Mouse (Mus musculus) liver, embryonic 14.5 days (tissue): ENCODE data around the gene Trank1. TPM values are rescaled to one million over a fixed set of nuclear protein-coding genes. Genes with fewer than 3 reads are reported as not detected.

Experiments
- ATAC-seq: fragments of 200-750 bp; cut with Nextera tagmentation; 2 replicates; pipeline ENCODE4 v1.8.0; 2017; ENCODE audit warnings: moderate number of reproducible peaks, mild to moderate bottlenecking, moderate library complexity; ENCODE audit not compliant: insufficient read depth
- DNase-seq, 3 experiments: peaks; one replicate each; pipeline ENCODE4 v3.0.0-alpha.2; 2012 to 2013; ENCODE audit warnings: low read depth in 3 of 3, low spot score in 3 of 3
- H3K27ac ChIP-seq: fragments of 300-500 bp; sonication (generic); 2 replicates; pipeline ENCODE4 v1.5.1; 2014; ENCODE audit warnings: moderate library complexity, mild to moderate bottlenecking, control low read depth, inconsistent platforms
- H3K27me3 ChIP-seq: fragments of 300-500 bp; sonication (generic); 2 replicates; pipeline ENCODE4 v1.6.1; 2014; ENCODE audit warnings: mild to moderate bottlenecking, low read length, moderate library complexity; ENCODE audit not compliant: control insufficient read depth, insufficient read depth
- H3K36me3 ChIP-seq: fragments of 300-500 bp; sonication (generic); replicated peaks from 2 replicates; pipeline ENCODE4 v1.6.1; 2014; ENCODE audit warnings: low read depth; ENCODE audit not compliant: control insufficient read depth, insufficient read depth
- H3K4me1 ChIP-seq, 2 experiments: fragments of 200-500 bp in 1 of 2; fragments of 300-500 bp in 1 of 2; sonication (generic) in 1 of 2; replicated peaks; 2 replicates each; pipeline ENCODE4 v1.6.1; 2012 to 2014; ENCODE audit warnings: antibody characterized with exemption in 1 of 2, inconsistent platforms in 1 of 2, low read length in 1 of 2; ENCODE audit not compliant: control insufficient read depth in 2 of 2, insufficient read depth in 2 of 2
- H3K4me2 ChIP-seq: fragments of 300-500 bp; sonication (generic); 2 replicates; pipeline ENCODE4 v1.6.1; 2014; ENCODE audit warnings: low read depth, mild to moderate bottlenecking, control low read depth, moderate library complexity
- H3K4me3 ChIP-seq, 2 experiments: fragments of 200-500 bp in 1 of 2; fragments of 300-500 bp in 1 of 2; sonication (generic) in 1 of 2; 2 replicates each; pipeline ENCODE4 v1.5.1; 2012 to 2014; ENCODE audit warnings: low read depth in 2 of 2, low read length in 2 of 2, mild to moderate bottlenecking in 2 of 2, control low read depth in 1 of 2, inconsistent platforms in 1 of 2, moderate library complexity in 1 of 2; ENCODE audit not compliant: insufficient read depth in 1 of 2
- H3K9ac ChIP-seq: fragments of 300-500 bp; sonication (generic); replicated peaks from 2 replicates; pipeline ENCODE4 v1.6.1; 2014; ENCODE audit warnings: mild to moderate bottlenecking, control low read depth, moderate library complexity
- H3K9me3 ChIP-seq: fragments of 300-500 bp; sonication (generic); 2 replicates; pipeline ENCODE4 v1.6.1; 2016; ENCODE audit warnings: low read length, mixed read lengths; ENCODE audit not compliant: control insufficient read depth
- CTCF ChIP-seq: IDR thresholded peaks from 2 replicates; pipeline ENCODE4 v1.5.1; 2016; ENCODE audit warnings: antibody characterized with exemption, low read depth, control low read depth
- EP300 ChIP-seq: IDR thresholded peaks from 2 replicates; pipeline ENCODE4 v1.6.1; 2016; ENCODE audit warnings: antibody characterized with exemption, low read depth
- WGBS: fragments of 180-500 bp; shearing (Covaris S2); extraction: QIAGEN DNeasy Blood & Tissue Kit; methylation state at CpG from one replicate; pipeline ENCODE4 v1.1.7; 2014; ENCODE audit not compliant: insufficient replicate concordance; 5-methylcytosine and 5-hydroxymethylcytosine counted together
- polyA plus RNA-seq, 2 experiments: library from polyadenylated mRNA; depleted of rRNA in 1 of 2; stranded (reverse) in 1 of 2; unstranded in 1 of 2; fragments of >200 nt; fragmentation: Nextera tagmentation in 1 of 2; extraction: Ambion mirVana in 1 of 2; gene quantifications; 2 replicates each; pipeline versions ENCODE4 v1.2.1 to v1.2.3; 2012 to 2014

Gene Trank1
- polyA plus RNA-seq, 2 experiments = 0.02 TPM; not detected in 1

DNA sequence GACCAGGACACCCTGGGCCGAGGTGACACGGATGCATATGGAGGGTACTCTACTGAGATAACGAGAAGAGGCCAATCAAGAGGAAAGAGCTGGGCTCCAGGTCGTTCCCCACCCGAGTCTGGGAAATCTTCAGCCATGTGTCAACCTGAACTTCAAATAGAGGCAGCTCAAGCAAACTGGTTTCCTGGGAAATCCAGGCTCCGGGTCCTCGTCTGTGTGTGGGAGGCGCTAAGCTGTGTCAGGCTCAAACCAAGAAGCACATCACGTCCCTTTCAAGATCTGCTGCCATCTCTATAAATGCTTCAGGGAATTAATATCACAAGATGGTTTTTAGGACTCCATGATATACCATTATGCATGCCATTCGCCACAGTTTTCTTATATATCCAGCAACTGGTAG lies 96.9 kb downstream of the Trank1 start:
- no peak overlapping the region for H3K27ac ChIP-seq
- ATAC-seq (no peak), DNase-seq (no peak)
- no peak overlapping the region for H3K9ac ChIP-seq
- no peak overlapping the region for H3K4me3 ChIP-seq
- no peaks in the 10 kb centered on the region for H3K9me3 ChIP-seq
- no peaks in the 10 kb centered on the region for H3K36me3 ChIP-seq
- no peaks in the 10 kb centered on the region for H3K27me3 ChIP-seq
- no peak overlapping the region for H3K4me2 ChIP-seq
- WGBS = 53% methylated on average over 10 of the region's 10 CpGs
- H3K4me1 ChIP-seq = no peaks in the 10 kb centered on the region
- TF ChIP-seq CTCF (no peak), EP300 (no peak)

DNA sequence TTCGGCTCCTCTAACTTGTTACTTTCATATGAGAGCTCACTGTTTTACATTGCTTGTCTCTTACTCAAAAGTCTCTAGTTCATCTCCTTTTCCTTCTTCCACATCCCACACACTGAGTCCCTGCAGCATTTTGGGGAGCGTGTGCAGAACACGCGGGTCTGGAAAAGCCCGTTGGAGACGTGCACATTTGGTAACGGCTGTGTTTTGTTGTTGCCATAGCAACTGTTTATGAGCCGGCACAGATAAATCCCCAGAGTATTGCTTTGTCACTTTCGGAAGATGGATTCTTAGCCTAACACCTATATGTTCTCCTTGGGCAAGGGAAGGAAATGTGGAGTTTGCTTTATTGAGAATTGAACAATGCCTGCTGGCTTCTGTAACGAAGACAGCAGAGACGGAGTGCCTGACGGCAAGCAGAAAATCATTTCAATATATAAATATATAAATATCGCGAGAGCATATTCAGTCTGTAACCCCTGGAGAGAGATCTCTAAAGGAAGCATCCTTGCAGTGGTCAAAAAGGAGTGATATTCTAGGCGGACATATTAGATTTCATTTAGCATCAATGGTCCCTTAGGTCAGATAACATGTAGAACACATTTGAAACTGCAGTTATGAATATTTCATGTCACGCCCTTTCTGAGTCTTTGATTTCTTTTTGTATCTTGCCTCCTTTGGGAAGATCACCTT lies 101.1 kb downstream of the Trank1 start:
- no peaks in the 10 kb centered on the region for H3K9me3 ChIP-seq
- no peak overlapping the region for H3K27ac ChIP-seq
- no peak for DNase-seq
- no peak overlapping the region for H3K4me3 ChIP-seq
- WGBS = 76% methylated on average over 16 of the region's 16 CpGs
- no peak overlapping the region for H3K9ac ChIP-seq
- no peak for ATAC-seq
- no peaks in the 10 kb centered on the region for H3K36me3 ChIP-seq
- no peak overlapping the region for H3K4me2 ChIP-seq
- no peaks in the 10 kb centered on the region for H3K4me1 ChIP-seq
- TF ChIP-seq CTCF (no peak), EP300 (no peak)
- H3K27me3 ChIP-seq = no peaks in the 10 kb centered on the region

DNA sequence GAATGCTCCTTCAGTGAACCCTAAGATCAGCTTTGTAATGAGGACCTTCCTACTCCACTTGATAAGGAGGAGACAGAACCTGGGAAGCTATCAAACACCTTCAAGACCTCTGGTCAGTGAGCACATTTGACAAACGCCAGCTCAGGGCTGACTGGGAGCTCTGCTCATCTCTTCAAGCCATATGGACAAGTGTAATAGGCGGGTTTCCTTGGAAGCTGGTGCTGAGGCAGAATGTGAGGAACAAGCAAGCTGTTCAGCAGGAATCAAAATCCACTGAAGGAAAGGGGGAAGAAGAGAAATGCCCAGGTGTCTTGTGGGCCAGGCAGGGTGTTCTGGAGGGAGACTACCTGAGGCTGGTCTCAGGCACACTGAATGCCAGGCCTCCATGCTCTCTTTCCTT lies 110.3 kb downstream of the Trank1 start:
- H3K4me2 ChIP-seq = no peak overlapping the region
- TF ChIP-seq EP300 (no peak), CTCF (no peak)
- no peak overlapping the region for H3K27ac ChIP-seq
- H3K4me3 ChIP-seq = no peak overlapping the region
- no peaks in the 10 kb centered on the region for H3K36me3 ChIP-seq
- H3K4me1 ChIP-seq = no peaks in the 10 kb centered on the region
- WGBS = 37% methylated on average over 2 of the region's 2 CpGs
- DNase-seq (no peak), ATAC-seq (no peak)
- no peaks in the 10 kb centered on the region for H3K27me3 ChIP-seq
- H3K9me3 ChIP-seq = no peaks in the 10 kb centered on the region
- no peak overlapping the region for H3K9ac ChIP-seq

DNA sequence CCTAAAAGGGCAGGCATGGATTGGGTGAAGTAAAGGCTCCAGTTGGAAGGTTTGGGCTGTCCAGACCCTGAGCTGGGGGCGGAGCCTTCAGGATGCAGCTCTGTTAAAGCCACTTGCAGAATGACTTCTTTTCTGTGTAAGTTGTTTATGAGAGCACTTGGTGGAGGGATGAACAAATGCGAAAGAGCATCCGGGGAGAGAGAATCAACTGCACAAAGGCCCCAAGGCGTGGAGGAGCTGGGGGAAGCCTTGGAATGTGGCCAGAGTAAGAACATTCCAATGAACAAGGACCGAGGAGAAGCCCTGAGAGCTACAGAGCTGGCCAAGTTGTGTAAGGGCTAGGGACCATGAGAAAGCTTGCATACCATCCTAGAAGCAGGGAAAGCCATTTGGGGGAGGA lies 111.0 kb downstream of the Trank1 start:
- H3K27me3 ChIP-seq = no peaks in the 10 kb centered on the region
- H3K4me1 ChIP-seq = no peaks in the 10 kb centered on the region
- H3K9ac ChIP-seq = no peak overlapping the region
- no peak overlapping the region for H3K27ac ChIP-seq
- 57% methylated on average over 5 of the region's 5 CpGs for WGBS
- no peaks in the 10 kb centered on the region for H3K9me3 ChIP-seq
- H3K4me3 ChIP-seq = no peak overlapping the region
- ATAC-seq = no peak
- H3K4me2 ChIP-seq = no peak overlapping the region
- H3K36me3 ChIP-seq = no peaks in the 10 kb centered on the region
- no peak for TF ChIP-seq EP300
- no peak for TF ChIP-seq CTCF
- no peak for DNase-seq

DNA sequence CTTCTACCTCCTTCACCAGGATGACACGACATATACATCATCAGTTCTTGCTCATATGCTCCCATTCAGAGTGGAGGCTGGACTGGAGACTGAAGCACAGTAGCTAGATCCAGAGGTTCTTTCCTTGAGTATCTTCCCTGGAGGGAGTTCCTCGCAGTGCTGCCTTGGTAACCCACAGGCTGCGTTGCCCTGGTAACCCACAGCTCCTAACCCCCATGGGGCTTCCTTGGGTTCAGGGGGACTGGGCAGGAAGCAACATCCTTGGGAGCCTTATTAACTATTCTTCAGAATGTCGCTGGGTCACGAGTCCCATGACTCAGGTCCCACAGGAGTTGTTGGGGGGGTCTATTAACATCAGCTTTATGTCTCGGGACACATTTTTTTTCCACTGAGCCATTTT lies 113.6 kb downstream of the Trank1 start:
- no peak for ATAC-seq
- no peak overlapping the region for H3K4me3 ChIP-seq
- H3K4me1 ChIP-seq = no peaks in the 10 kb centered on the region
- H3K4me2 ChIP-seq = no peak overlapping the region
- no peak overlapping the region for H3K9ac ChIP-seq
- H3K36me3 ChIP-seq = no peaks in the 10 kb centered on the region
- no peak overlapping the region for H3K27ac ChIP-seq
- WGBS = 61% methylated on average over 6 of the region's 6 CpGs
- no peak for DNase-seq
- no peaks in the 10 kb centered on the region for H3K27me3 ChIP-seq
- no peaks in the 10 kb centered on the region for H3K9me3 ChIP-seq
- TF ChIP-seq EP300 = no peak
- no peak for TF ChIP-seq CTCF
